Mouse (Mus musculus): ENCODE measurements at regions not wholly inside any gene's neighbourhood (a gene's known extent, or its start where the extent isn't known, plus 50 kb on each side); places are given as distances from the start of the nearest gene placed in this dataset.

GRCm38 (mm10) chr12:49449396-49449795 lies 64.4 kb downstream of the Gm43517 start:
- no peak for DNase-seq (ENCODE audit: low spot score)

GRCm38 (mm10) chr12:49468059-49468458 lies 83.1 kb downstream of the Gm43517 start:
- DNase-seq (ENCODE audit: low spot score): no peak

GRCm38 (mm10) chr12:49473371-49473770 lies 88.4 kb downstream of the Gm43517 start:
- DNase-seq (ENCODE audit: low spot score): peak; percentile 51

- no peak for DNase-seq (ENCODE audit: low spot score)
Measured at GRCm38 (mm10) chr12:49480656-49481055, 95.7 kb downstream of the Gm43517 start.

DNA sequence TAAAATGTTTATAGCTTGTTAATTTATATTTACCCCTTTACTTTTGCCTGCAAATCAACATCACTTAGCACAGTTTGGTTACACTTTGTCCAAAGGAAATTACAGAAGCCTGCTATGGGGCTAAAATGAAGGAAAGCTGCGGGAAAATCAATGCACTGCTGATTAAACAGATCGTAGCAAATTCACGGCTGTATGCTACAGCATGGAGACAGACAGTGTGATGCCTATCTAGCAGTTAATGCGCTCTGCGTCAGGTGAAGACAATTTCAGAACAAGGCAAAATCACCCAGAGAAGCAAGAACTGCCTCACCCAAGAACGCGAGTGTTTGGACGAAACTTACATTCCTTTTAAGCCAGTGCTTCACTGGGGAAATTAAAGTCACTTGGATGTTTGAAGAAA lies 96.2 kb downstream of the Gm43517 start:
- DNase-seq (ENCODE audit: low spot score): no peak

DNA sequence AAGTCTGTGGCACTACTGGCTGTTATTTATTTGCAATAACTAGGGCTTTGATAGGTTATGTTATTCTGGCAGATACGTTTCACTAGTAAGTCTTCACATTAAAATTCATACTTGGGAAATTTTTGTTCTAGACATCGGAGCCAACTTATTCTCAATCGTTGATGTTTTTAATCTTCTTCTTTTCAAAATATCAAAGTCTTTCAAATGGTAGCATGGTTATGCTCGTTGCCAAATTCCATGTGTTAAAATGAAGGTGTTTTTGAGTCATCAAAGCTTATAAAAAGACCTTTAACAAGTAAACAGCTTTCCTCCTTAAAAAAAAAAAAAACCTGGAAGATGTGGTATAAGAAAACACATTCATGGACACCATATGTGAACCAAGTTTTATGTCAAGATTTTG lies 97.4 kb downstream of the Gm43517 start:
- DNase-seq (ENCODE audit: low spot score): no peak

DNA sequence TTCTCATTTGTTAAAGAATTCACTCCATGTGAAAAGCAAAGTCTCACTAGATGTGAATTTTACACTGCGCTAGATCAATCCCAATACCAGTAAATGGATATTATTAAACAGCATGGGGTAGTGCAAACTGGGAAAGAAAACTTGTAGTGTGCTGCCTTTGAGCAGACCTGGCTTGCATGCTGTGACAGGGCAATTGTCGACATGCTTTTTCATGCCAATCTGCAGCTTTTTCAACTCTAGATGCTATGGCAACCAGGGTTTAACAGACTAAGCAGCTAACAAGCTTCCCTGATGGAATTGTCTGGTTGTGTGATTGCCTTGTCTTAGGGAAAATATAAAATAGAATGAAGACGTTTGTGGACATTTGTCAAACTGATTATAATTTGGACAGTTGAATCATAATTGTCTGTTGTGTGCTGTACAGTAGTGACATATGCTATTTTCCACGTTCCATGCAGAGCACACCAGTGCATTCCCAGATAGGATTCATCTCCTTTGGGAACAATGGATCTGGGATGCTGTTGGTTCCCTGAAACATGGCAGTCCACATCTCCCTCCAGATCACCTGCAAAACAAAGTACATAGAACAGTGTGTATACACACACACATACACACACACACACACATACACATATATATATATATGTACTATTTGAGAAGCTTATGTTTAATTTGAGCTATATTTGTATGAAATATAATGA lies 99.2 kb downstream of the Gm43517 start:
- no peak for DNase-seq (ENCODE audit: low spot score)

DNA sequence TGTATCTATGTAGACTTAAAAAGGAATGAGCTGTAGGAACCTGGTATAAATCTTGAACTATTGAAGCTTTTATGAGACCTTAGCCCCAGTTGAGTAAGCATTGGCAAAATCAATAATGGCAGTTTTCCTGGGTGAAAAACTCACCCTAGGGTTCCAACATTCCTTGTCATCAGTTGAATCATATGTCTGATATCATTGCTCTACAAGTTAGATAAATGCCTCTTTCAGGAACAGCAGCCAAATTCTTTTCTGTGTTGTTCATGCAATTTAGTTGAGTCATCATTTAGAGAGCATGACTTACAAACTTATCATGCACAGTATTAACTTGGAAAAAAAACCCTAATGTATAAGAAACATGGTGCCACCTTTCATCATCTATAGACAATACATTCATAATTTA lies 128.2 kb downstream of the Gm43517 start:
- no peak for DNase-seq (ENCODE audit: low spot score)

DNA sequence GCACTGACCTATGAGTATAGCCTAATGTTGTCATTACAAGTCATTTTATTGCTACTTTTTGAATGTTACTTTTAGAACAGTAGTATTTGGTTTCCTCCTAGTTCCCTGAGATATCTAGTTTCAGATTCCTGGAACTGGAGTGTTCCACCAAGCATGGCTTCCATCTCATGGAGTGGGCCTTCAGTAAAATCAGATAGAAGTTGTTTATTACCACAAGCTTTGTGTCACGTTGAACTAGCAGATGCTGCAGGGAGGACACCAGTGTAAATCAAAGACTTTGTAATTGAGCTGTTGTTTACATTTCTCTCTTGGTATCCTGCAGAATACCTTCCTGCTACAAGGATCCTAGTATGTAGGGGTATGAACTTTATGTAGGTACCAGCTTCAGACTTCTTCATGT lies 129.6 kb downstream of the Gm43517 start:
- DNase-seq (ENCODE audit: low spot score): no peak
